Mouse (Mus musculus): Measurements from ENCODE around the gene Ddc. TPM values are rescaled to one million over a fixed set of nuclear protein-coding genes. Genes with fewer than 3 reads are reported as not detected.
A peak's percentile ranks its signal among the peaks of the same experiment; 100 is the strongest.

Ddc gene
- polyA plus RNA-seq, 1 experiment from 2014 or later, result 48.4 TPM

DNA sequence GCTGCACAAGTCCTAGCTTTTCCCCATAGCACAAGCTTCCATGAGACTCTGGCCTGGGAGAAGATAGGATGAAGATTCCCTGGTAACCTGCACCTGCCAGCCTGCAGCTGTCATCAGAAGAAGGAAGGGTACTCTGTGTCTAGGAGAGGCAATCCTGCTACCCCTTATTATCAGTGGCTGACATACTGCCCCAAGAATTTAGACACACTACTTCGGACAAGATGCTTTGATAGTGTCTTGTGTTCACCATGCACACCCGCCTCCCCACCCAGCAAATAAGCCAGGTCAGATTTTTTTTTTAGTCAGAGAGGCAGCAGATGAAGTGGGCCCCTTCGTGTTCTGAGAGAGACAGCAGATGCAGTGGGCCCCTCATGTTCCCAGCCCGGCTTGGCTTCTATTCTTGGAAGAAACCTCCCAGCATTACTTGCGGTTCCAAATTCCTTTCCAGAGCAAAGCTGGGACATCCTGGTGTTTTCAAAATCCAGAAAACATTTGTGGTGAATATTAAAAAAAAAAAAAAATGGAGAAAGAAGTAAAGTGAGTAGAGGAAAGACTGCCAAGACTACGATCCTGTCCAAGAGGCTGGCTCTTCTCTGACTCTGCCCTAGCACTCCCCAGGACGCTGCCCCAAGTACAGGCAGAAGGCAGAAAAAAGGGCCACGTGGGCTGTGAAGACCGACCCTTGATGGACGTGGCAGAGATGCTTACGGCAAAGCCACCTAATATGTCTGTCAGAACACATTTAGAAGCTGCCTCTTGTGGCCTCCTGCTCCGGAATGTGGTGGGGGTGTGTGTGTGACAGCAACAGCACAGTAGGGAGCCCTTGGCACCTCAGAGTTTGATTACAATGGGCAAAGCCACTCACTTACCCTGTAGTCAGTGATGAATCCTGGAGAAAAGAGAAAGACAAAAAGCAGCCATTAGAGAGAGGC lies 73.7 kb downstream of the Ddc start:
- H3K27ac ChIP-seq (replicated peaks; ENCODE audit: low read depth, low read length), result peak overlapping the region; percentile 97
- no peaks in the 10 kb centered on the region for H3K36me3 ChIP-seq (ENCODE audit: control insufficient read depth, insufficient read depth, low read length)
- no peak overlapping the region for H3K9ac ChIP-seq (ENCODE audit: low read depth, low read length)
- WGBS, result 28% methylated on average over 12 of the region's 12 CpGs
- H3K27me3 ChIP-seq (replicated peaks; ENCODE audit: control insufficient read depth, insufficient read depth, low read length), result no peaks in the 10 kb centered on the region
- H3K9me3 ChIP-seq (ENCODE audit: control insufficient read depth, low read length), result no peaks in the 10 kb centered on the region
- ATAC-seq (ENCODE audit: low read depth) (no peak), DNase-seq (ENCODE audit: low spot score) (peak; percentile 88)
- H3K4me1 ChIP-seq (ENCODE audit: control insufficient read depth, insufficient read depth, low read length), result peaks cover 66% of the 10 kb centered on the region
- H3K4me2 ChIP-seq (ENCODE audit: low read depth, low read length), result no peak overlapping the region
- H3K4me3 ChIP-seq (ENCODE audit: low read depth, low read length), result no peak overlapping the region

DNA sequence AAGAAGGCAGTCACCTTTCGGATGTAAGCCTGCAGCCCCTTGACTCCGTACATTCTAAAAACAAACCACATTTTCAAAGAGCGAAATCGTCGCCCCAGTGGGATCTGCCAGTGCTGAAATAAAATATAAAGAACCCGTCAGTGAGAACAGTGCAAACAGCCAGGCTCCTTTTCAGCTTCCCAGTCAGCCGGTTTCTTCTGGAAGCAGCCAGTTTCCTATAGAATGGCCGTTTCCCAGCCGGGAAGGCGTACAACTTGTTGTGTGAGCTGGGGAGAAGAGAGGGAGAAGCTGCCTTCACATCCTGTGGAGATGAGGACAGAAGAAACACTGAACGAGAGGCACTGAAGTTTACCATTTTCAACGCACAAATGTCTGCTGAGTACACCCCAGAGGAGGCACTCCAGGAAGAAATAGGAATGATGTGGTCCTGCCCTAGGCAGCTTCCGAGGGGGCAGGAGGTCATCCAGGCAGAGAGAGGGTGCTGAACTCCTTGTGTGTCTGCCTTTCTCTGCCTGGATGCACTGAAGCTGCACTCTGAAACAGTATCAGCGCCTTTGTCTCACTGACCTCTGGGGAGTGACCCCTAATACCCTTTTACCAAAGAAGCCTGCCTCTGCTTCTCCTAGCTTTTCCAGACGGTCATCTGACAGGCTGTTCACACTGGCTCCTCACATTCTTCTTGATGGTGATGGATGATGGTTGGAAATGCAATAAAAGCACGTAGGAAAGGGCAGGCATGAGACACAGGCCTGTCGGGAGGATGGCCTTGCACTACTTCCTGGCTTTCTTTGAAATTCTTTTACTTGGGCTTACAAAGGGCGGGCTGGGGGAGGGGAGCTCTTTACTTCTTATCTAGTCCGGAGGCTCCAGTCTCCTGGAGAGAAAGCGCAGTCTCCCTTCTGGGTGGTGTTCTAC lies 75.5 kb downstream of the Ddc start:
- peaks cover 52% of the 10 kb centered on the region for H3K4me1 ChIP-seq (ENCODE audit: control insufficient read depth, insufficient read depth, low read length)
- no peaks in the 10 kb centered on the region for H3K36me3 ChIP-seq (ENCODE audit: control insufficient read depth, insufficient read depth, low read length)
- ATAC-seq (ENCODE audit: low read depth) (0 out of 2 replicates have a peak, but pooled peaks have one; percentile 3), DNase-seq (ENCODE audit: low spot score) (no peak)
- H3K4me2 ChIP-seq (ENCODE audit: low read depth, low read length), result peak overlapping the region; percentile 33
- 13% methylated on average over 20 of the region's 20 CpGs for WGBS
- H3K9ac ChIP-seq (ENCODE audit: low read depth, low read length), result peak overlapping the region; percentile 46
- no peaks in the 10 kb centered on the region for H3K27me3 ChIP-seq (replicated peaks; ENCODE audit: control insufficient read depth, insufficient read depth, low read length)
- peak overlapping the region; percentile 97 for H3K27ac ChIP-seq (replicated peaks; ENCODE audit: low read depth, low read length)
- no peak overlapping the region for H3K4me3 ChIP-seq (ENCODE audit: low read depth, low read length)
- no peaks in the 10 kb centered on the region for H3K9me3 ChIP-seq (ENCODE audit: control insufficient read depth, low read length)

DNA sequence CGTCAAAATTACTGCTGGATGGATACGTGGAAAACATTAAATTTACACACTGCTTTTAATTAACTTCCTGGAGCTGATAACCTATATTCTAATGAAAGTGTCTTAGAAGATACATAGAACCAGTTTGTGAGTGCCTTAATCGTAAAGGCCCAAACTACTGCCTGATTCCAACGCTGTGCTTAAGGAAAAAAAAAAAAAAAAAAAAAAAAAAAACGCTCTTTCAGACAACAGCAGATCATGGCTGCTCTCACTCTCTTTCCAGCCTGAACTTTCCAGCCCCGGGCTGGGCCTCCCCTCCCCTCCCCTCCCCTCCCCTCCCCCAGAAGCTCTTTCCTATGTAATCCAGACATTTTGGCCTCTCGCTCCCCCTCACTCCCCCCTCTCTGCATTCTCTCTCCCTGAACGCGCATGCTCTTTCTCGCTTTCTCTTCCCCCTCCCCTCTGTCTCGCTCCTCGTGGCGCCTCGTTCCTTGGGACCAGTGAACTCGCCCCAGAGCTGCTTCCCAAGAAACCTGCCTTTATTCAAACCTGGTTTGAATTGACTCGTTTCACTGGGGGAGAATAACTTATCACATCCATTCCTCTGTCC lies 76.5 kb downstream of the Ddc start:
- Histone ChIP-seq H3K4me1 (ENCODE audit: control insufficient read depth, insufficient read depth, low read length) (peaks cover 52% of the 10 kb centered on the region), H3K36me3 (ENCODE audit: control insufficient read depth, insufficient read depth, low read length) (no peaks in the 10 kb centered on the region), H3K27me3 (replicated peaks; ENCODE audit: control insufficient read depth, insufficient read depth, low read length) (no peaks in the 10 kb centered on the region), H3K4me2 (ENCODE audit: low read depth, low read length) (peak overlapping the region; percentile 33), H3K4me3 (ENCODE audit: low read depth, low read length) (no peak overlapping the region), H3K27ac (replicated peaks; ENCODE audit: low read depth, low read length) (peak overlapping the region; percentile 97), H3K9ac (ENCODE audit: low read depth, low read length) (peak overlapping the region; percentile 46; the same call in 1 of the 2 replicates), H3K9me3 (ENCODE audit: control insufficient read depth, low read length) (no peaks in the 10 kb centered on the region)
- ATAC-seq (ENCODE audit: low read depth) (peak; percentile 81), DNase-seq (ENCODE audit: low spot score) (peak; percentile 97)
- WGBS, result 4% methylated on average over 16 of the region's 16 CpGs

DNA sequence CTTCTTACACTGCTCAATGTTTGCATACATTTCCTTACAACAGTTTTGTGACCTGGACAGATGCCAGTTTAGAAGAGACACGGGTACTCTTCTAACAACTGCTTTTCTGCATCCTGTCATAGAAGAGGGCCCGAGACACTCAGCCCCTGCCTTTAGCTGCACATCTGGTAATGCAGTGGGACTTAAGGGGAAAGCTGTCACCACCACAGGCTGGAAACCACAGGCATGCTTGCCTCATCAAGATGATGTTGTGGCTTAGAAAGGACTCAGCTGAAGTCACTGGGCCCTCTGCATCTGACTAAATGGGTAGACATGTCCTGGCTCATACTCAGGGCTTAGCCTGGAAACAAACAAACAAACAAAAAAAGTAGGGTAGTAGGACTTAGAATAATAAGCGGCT lies 77.2 kb downstream of the Ddc start:
- Histone ChIP-seq H3K36me3 (ENCODE audit: control insufficient read depth, insufficient read depth, low read length) (no peaks in the 10 kb centered on the region), H3K4me2 (ENCODE audit: low read depth, low read length) (no peak overlapping the region), H3K4me1 (ENCODE audit: control insufficient read depth, insufficient read depth, low read length) (peaks cover 48% of the 10 kb centered on the region), H3K9me3 (ENCODE audit: control insufficient read depth, low read length) (no peaks in the 10 kb centered on the region), H3K4me3 (ENCODE audit: low read depth, low read length) (no peak overlapping the region), H3K9ac (ENCODE audit: low read depth, low read length) (0 out of 2 replicates have a peak overlapping the region, but pooled peaks have one; percentile 17), H3K27me3 (replicated peaks; ENCODE audit: control insufficient read depth, insufficient read depth, low read length) (no peaks in the 10 kb centered on the region), H3K27ac (replicated peaks; ENCODE audit: low read depth, low read length) (peak overlapping the region; percentile 97)
- WGBS, result 32% methylated on average over 3 of the region's 3 CpGs
- peak; percentile 84 for DNase-seq (ENCODE audit: low spot score)
- peak; percentile 17; the same call in 1 of the 2 replicates for ATAC-seq (ENCODE audit: low read depth)

DNA sequence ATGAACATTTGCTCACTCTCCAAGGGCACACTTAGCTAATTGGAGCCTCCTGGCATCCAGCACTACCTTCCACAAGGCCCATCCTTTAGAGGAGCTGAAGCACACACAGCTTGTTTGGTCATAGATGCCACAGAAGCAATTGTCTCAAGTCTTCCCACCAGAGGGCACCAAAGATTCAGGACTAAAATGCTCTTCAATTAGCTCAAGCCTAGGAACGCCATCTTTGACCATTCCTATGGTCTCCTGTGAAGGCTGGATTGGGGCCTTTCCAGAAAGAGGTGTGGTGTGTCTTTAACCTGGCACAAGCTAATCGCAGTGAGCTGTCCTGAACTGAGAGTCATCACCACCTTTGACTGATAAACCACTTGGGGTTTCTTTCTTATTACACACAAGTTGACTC lies 77.7 kb downstream of the Ddc start:
- H3K4me2 ChIP-seq (ENCODE audit: low read depth, low read length), result no peak overlapping the region
- no peak overlapping the region for H3K9ac ChIP-seq (ENCODE audit: low read depth, low read length)
- H3K4me3 ChIP-seq (ENCODE audit: low read depth, low read length), result no peak overlapping the region
- ATAC-seq (ENCODE audit: low read depth), result peak; percentile 44
- peaks cover 45% of the 10 kb centered on the region for H3K4me1 ChIP-seq (ENCODE audit: control insufficient read depth, insufficient read depth, low read length)
- WGBS, result 2% methylated on average over 2 of the region's 2 CpGs
- H3K9me3 ChIP-seq (ENCODE audit: control insufficient read depth, low read length), result no peaks in the 10 kb centered on the region
- peak; percentile 95 for DNase-seq (ENCODE audit: low spot score)
- peak overlapping the region; percentile 97 for H3K27ac ChIP-seq (replicated peaks; ENCODE audit: low read depth, low read length)
- no peaks in the 10 kb centered on the region for H3K27me3 ChIP-seq (replicated peaks; ENCODE audit: control insufficient read depth, insufficient read depth, low read length)
- no peaks in the 10 kb centered on the region for H3K36me3 ChIP-seq (ENCODE audit: control insufficient read depth, insufficient read depth, low read length)

DNA sequence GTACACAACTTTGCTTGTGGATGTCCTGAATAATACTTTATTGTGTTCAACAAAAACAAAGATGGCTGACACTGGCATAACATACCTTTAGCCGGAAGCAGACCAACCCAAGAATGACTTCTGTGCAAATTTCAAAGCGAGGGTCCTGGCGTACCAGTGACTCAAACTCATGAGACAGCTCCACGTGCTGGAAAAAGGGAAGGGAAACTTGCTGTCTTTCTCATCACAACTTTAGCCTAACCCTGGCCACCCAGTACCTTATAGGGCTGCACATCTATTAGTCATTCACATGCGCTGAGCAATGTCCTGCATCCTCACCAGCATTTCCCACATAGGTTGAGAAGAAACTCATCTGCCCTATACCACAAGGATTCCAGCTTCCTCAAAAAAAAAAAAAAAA lies 78.7 kb downstream of the Ddc start:
- Histone ChIP-seq H3K27ac (replicated peaks; ENCODE audit: low read depth, low read length) (no peak overlapping the region), H3K4me2 (ENCODE audit: low read depth, low read length) (no peak overlapping the region), H3K27me3 (replicated peaks; ENCODE audit: control insufficient read depth, insufficient read depth, low read length) (no peaks in the 10 kb centered on the region), H3K36me3 (ENCODE audit: control insufficient read depth, insufficient read depth, low read length) (no peaks in the 10 kb centered on the region), H3K4me3 (ENCODE audit: low read depth, low read length) (no peak overlapping the region), H3K9ac (ENCODE audit: low read depth, low read length) (no peak overlapping the region; the same call in 1 of the 2 replicates), H3K9me3 (ENCODE audit: control insufficient read depth, low read length) (no peaks in the 10 kb centered on the region), H3K4me1 (ENCODE audit: control insufficient read depth, insufficient read depth, low read length) (peaks cover 36% of the 10 kb centered on the region)
- no peak for DNase-seq (ENCODE audit: low spot score)
- WGBS, result 93% methylated on average over 5 of the region's 5 CpGs
- ATAC-seq (ENCODE audit: low read depth), result no peak

DNA sequence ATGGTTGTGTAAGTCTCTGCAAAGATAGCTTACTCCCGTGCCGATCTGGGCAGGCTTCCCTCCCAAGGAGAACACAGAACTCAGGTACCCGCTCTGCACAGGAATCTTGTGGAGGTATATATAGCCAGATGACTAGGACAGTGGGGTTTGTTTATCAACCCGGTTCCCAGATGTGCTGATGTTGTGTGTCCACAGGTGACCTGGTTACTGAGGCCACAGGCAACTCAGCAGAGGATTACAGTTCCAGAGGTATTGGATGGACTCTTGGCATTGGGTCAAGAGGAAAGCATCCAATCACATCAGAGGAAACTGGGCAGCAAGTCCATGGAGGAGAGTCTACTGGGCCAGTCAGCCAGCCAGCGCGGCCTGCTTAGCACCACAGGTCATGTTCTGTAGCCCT lies 79.1 kb downstream of the Ddc start:
- no peak overlapping the region for H3K4me2 ChIP-seq (ENCODE audit: low read depth, low read length)
- H3K27ac ChIP-seq (replicated peaks; ENCODE audit: low read depth, low read length), result no peak overlapping the region
- 67% methylated on average over 6 of the region's 6 CpGs for WGBS
- no peak overlapping the region for H3K4me3 ChIP-seq (ENCODE audit: low read depth, low read length)
- no peaks in the 10 kb centered on the region for H3K9me3 ChIP-seq (ENCODE audit: control insufficient read depth, low read length)
- no peak for DNase-seq (ENCODE audit: low spot score)
- H3K9ac ChIP-seq (ENCODE audit: low read depth, low read length), result peak overlapping the region; percentile 20; the same call in 1 of the 2 replicates
- no peaks in the 10 kb centered on the region for H3K36me3 ChIP-seq (ENCODE audit: control insufficient read depth, insufficient read depth, low read length)
- peaks cover 32% of the 10 kb centered on the region for H3K4me1 ChIP-seq (ENCODE audit: control insufficient read depth, insufficient read depth, low read length)
- H3K27me3 ChIP-seq (replicated peaks; ENCODE audit: control insufficient read depth, insufficient read depth, low read length), result no peaks in the 10 kb centered on the region
- ATAC-seq (ENCODE audit: low read depth), result no peak

DNA sequence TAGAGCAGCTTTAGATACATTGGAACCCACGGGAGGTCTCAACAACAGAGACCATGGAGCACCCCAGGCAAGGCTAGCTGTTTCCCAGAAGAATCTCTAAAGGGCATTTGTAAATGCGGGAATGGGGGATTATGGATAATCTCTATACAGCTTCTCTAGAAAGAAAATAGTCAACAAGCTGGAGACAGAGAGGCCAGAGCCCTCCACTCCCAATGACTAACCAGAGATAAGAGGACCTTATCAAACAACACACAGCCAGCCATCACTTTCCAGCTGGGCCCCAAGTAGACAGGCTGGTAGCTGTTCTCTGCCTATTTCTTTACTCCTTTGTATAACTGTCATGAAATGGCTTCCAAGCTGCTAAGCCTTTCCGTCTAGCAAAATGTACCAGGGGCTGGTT lies 82.2 kb downstream of the Ddc start:
- no peaks in the 10 kb centered on the region for H3K36me3 ChIP-seq (ENCODE audit: control insufficient read depth, insufficient read depth, low read length)
- H3K4me3 ChIP-seq (ENCODE audit: low read depth, low read length), result no peak overlapping the region
- no peak overlapping the region for H3K9ac ChIP-seq (ENCODE audit: low read depth, low read length)
- H3K27me3 ChIP-seq (replicated peaks; ENCODE audit: control insufficient read depth, insufficient read depth, low read length), result no peaks in the 10 kb centered on the region
- peaks cover 4% of the 10 kb centered on the region; the same call in 1 of the 2 replicates for H3K4me1 ChIP-seq (ENCODE audit: control insufficient read depth, insufficient read depth, low read length)
- H3K27ac ChIP-seq (replicated peaks; ENCODE audit: low read depth, low read length), result no peak overlapping the region
- no peaks in the 10 kb centered on the region for H3K9me3 ChIP-seq (ENCODE audit: control insufficient read depth, low read length)
- H3K4me2 ChIP-seq (ENCODE audit: low read depth, low read length), result no peak overlapping the region
- 82% methylated on average over 3 of the region's 3 CpGs for WGBS
- ATAC-seq (ENCODE audit: low read depth) (no peak), DNase-seq (ENCODE audit: low spot score) (no peak)
